Mouse (Mus musculus): Measurements from ENCODE around the gene Arsa. TPM values are rescaled to one million over a fixed set of nuclear protein-coding genes. Genes with fewer than 3 reads are reported as not detected.

Arsa gene
- 37.9 and 43.0 TPM in 2 replicates for polyA plus RNA-seq (2012; rRNA removed)

DNA sequence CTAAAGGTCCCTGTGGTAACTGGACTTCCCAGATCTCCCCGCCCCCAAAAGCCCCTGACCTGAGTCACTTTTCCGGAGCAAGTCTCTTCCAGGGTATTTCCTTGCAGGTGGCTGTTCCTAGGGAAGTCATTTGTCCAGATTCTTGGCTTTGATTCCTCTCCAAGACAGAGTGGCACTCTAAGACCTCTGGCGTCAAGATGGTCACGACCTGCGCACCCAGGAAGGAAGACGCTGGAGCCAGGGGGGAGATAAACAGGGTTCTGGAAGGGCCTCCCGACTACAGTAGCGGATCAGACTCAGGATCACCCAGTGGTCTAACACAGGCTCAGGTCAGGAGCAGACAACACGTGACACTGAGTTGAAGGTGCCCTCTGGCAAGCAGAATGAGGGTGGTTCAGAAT is at the start of gene Arsa:
TSS of gene Arsa (minus strand) at position 335 of the 401 bp plus-strand sequence.
- Histone ChIP-seq H3K27ac (ENCODE audit: control insufficient read depth, insufficient read depth, low read length) (0 out of 2 replicates have a peak within 1 kb of the TSS, but pooled peaks have one; percentile 1), H3K4me3 (ENCODE audit: control insufficient read depth, insufficient read depth, low read length) (peak within 1 kb of the TSS; percentile 85), H3K36me3 (ENCODE audit: control insufficient read depth, insufficient read depth, low read length) (no peaks in the 10 kb centered on the region), H3K27me3 (ENCODE audit: control insufficient read depth, insufficient read depth, low read length) (no peaks in the 10 kb centered on the region), H3K4me1 (replicated peaks; ENCODE audit: control insufficient read depth, insufficient read depth, low read length) (peaks cover 16% of the 10 kb centered on the region)
- TF ChIP-seq POLR2A (IDR thresholded peaks at IDR 0.05; ENCODE audit: control insufficient read depth, extremely low read depth, insufficient read depth, low read length, poor library complexity): no peak
- WGBS: 87% methylated on average over 9 of the region's 9 CpGs
- DNase-seq: no peak

DNA sequence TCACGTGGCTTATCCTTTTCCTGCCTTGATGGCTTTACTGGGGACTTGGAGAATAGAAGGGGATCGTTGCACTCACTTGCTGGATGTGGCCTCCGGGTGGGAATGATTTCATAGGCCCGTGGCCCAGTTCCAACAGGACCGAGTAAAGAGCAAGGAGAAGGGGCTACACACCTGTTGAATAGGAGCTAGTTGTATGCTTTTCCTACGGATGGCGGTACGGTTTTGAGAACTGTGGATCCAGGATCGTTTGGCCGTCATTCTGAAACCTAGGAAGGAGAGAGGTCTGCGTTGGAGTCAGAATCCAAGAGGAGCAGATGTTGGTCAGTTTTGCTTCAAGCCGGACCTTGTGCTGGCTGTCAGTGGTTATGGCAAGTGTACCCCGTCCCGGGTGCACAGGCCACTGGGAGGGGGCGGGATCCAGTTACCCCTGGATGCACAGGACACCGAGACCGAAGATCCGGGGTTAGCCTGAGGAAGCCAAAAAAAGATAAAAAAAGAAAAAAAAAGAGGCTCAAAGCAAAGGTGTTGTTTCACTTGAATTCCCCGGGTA is 49.6 kb upstream of the Arsa start:
- H3K27me3 ChIP-seq (ENCODE audit: control insufficient read depth, insufficient read depth, low read length): no peaks in the 10 kb centered on the region
- TF ChIP-seq POLR2A (IDR thresholded peaks at IDR 0.05; ENCODE audit: control insufficient read depth, extremely low read depth, insufficient read depth, low read length, poor library complexity): no peak
- TF ChIP-seq CTCF (IDR thresholded peaks at IDR 0.05; ENCODE audit: borderline replicate concordance, control insufficient read depth, extremely low read depth, insufficient read depth, low read length, poor library complexity): no peak
- no peaks in the 10 kb centered on the region for H3K4me1 ChIP-seq (replicated peaks; ENCODE audit: control insufficient read depth, insufficient read depth, low read length)
- H3K4me3 ChIP-seq (ENCODE audit: control insufficient read depth, insufficient read depth, low read length): no peak overlapping the region
- H3K36me3 ChIP-seq (ENCODE audit: control insufficient read depth, insufficient read depth, low read length): no peaks in the 10 kb centered on the region
- H3K27ac ChIP-seq (ENCODE audit: control insufficient read depth, insufficient read depth, low read length): no peak overlapping the region
- DNase-seq: no peak
- 94% methylated on average over 19 of the region's 19 CpGs for WGBS

DNA sequence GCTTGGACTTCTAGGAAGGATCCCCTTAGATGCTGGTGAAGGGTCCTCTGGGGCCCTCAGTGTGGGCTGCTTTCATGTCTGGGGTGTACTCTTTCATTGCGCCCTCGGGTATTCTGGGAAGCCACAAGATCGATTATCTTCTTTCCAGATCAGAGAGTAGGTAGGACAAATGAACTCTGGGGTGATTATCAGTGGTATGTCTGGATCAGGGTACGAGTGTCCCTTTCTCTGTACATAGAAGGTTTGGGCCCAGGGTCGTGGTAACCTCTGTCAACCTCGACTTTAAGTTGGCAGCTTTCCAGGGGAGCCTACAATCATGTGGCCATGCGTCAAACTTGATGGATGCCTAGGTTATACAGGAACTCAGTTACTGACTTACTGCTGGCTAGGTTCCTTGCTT is 48.7 kb upstream of the Arsa start:
- Histone ChIP-seq H3K36me3 (ENCODE audit: control insufficient read depth, insufficient read depth, low read length) (no peaks in the 10 kb centered on the region), H3K27me3 (ENCODE audit: control insufficient read depth, insufficient read depth, low read length) (no peaks in the 10 kb centered on the region), H3K4me3 (ENCODE audit: control insufficient read depth, insufficient read depth, low read length) (no peak overlapping the region), H3K4me1 (replicated peaks; ENCODE audit: control insufficient read depth, insufficient read depth, low read length) (no peaks in the 10 kb centered on the region), H3K27ac (ENCODE audit: control insufficient read depth, insufficient read depth, low read length) (no peak overlapping the region)
- TF ChIP-seq CTCF (IDR thresholded peaks at IDR 0.05; ENCODE audit: borderline replicate concordance, control insufficient read depth, extremely low read depth, insufficient read depth, low read length, poor library complexity): no peak
- TF ChIP-seq POLR2A (IDR thresholded peaks at IDR 0.05; ENCODE audit: control insufficient read depth, extremely low read depth, insufficient read depth, low read length, poor library complexity): no peak
- DNase-seq: no peak
- 41% methylated on average over 7 of the region's 7 CpGs for WGBS

DNA sequence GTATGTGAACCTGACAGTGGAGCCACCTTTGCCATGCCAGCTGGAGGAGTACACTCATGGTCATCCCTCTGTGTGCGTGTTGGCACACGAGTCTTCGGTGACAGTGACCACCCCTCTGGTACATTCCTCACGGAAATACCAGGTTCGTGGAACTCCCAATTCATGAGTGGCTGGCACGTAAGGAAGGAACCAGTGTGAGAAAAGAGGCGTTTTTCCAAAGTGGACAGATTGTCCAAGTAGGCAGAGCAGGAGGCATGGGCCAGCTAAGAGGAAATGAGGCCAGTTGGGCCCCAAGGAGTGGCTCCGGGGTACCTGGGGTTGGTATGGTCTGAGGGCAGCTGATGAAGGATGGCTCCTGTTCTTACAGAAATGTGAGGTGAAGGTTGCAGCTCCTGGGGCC is 48.2 kb upstream of the Arsa start:
- Histone ChIP-seq H3K27ac (ENCODE audit: control insufficient read depth, insufficient read depth, low read length) (no peak overlapping the region), H3K4me3 (ENCODE audit: control insufficient read depth, insufficient read depth, low read length) (no peak overlapping the region), H3K36me3 (ENCODE audit: control insufficient read depth, insufficient read depth, low read length) (no peaks in the 10 kb centered on the region), H3K27me3 (ENCODE audit: control insufficient read depth, insufficient read depth, low read length) (no peaks in the 10 kb centered on the region), H3K4me1 (replicated peaks; ENCODE audit: control insufficient read depth, insufficient read depth, low read length) (no peaks in the 10 kb centered on the region)
- WGBS: 97% methylated on average over 8 of the region's 8 CpGs
- TF ChIP-seq CTCF (IDR thresholded peaks at IDR 0.05; ENCODE audit: borderline replicate concordance, control insufficient read depth, extremely low read depth, insufficient read depth, low read length, poor library complexity): no peak
- TF ChIP-seq POLR2A (IDR thresholded peaks at IDR 0.05; ENCODE audit: control insufficient read depth, extremely low read depth, insufficient read depth, low read length, poor library complexity): no peak
- DNase-seq: no peak

DNA sequence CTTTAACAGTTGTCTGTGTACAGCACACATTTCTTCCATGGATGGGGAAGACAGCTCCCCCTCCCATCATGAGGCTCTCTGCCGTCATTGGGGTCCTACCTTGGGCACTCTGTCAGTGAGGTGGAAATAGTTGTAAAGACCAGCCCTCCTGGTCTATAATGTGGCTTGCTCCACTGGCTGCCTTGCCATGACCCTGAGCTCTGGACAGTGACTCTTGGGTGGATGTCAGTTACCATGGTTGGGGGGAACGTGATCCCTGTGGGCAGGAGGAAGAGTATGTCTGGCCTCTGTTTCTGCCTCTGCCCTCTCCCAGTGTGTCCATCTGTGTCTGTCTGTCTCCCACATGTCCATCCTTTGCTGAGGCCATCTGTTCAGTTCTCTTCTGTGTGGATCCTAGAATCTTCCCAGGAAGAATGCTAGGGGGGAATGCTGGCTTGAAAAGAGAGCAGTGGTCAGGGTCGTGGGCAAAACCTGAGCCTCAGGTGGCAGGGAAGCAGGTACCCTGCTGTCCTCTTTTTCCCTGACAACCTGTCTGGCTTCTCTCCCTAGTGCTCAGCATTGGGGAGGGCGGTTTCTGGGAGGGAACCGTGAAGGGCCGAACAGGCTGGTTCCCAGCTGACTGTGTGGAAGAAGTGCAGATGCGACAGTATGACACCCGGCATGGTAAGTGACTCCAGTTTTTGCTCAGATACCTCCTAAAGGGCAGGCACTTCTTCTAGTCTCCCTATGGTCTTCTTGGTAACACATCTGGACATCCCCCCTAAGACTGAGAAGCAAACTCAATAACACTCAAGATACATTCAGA is 47.6 kb upstream of the Arsa start:
- 93% methylated on average over 8 of the region's 8 CpGs for WGBS
- DNase-seq: no peak

DNA sequence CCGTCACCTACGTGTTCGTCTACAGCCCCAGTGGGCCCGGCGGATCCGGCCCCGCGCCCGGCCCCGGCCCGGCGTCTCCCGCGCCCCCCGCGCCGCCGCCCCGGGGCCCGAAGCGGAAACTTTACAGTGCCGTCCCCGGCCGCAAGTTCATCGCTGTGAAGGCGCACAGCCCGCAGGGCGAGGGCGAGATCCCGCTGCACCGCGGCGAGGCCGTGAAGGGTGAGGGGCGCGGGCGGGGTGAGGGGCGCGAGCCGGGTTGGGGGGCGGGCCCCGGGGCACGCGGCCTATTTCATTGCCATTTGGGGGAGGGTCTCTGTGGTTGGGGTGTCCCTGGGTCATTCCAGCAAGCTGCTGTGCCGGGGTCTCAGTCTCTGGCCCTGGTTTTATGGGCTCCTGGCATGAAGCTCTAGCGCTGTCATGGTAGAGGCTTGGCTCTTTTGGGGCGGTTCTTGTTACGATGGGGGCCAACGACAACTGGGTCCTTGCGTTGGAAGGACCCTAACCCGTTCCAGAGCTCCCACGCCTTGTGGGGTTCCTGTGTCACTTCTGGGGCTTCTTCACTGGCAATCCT is 46.9 kb upstream of the Arsa start:
- Histone ChIP-seq H3K36me3 (ENCODE audit: control insufficient read depth, insufficient read depth, low read length) (no peaks in the 10 kb centered on the region), H3K27ac (ENCODE audit: control insufficient read depth, insufficient read depth, low read length) (no peak overlapping the region), H3K4me3 (ENCODE audit: control insufficient read depth, insufficient read depth, low read length) (no peak overlapping the region), H3K4me1 (replicated peaks; ENCODE audit: control insufficient read depth, insufficient read depth, low read length) (no peaks in the 10 kb centered on the region), H3K27me3 (ENCODE audit: control insufficient read depth, insufficient read depth, low read length) (no peaks in the 10 kb centered on the region)
- DNase-seq: no peak
- WGBS: 90% methylated on average over 52 of the region's 52 CpGs
- TF ChIP-seq CTCF (IDR thresholded peaks at IDR 0.05; ENCODE audit: borderline replicate concordance, control insufficient read depth, extremely low read depth, insufficient read depth, low read length, poor library complexity) (no peak), POLR2A (IDR thresholded peaks at IDR 0.05; ENCODE audit: control insufficient read depth, extremely low read depth, insufficient read depth, low read length, poor library complexity) (no peak)

More for the DNA sequence above, 47.6 kb upstream of the Arsa start:
- Histone ChIP-seq H3K27ac (ENCODE audit: control insufficient read depth, insufficient read depth, low read length) (no peak overlapping the region), H3K27me3 (ENCODE audit: control insufficient read depth, insufficient read depth, low read length) (no peaks in the 10 kb centered on the region), H3K36me3 (ENCODE audit: control insufficient read depth, insufficient read depth, low read length) (no peaks in the 10 kb centered on the region), H3K4me3 (ENCODE audit: control insufficient read depth, insufficient read depth, low read length) (no peak overlapping the region), H3K4me1 (replicated peaks; ENCODE audit: control insufficient read depth, insufficient read depth, low read length) (no peaks in the 10 kb centered on the region)
- TF ChIP-seq CTCF (IDR thresholded peaks at IDR 0.05; ENCODE audit: borderline replicate concordance, control insufficient read depth, extremely low read depth, insufficient read depth, low read length, poor library complexity): no peak
- TF ChIP-seq POLR2A (IDR thresholded peaks at IDR 0.05; ENCODE audit: control insufficient read depth, extremely low read depth, insufficient read depth, low read length, poor library complexity): no peak

Measured in thymus, adult 2 months (tissue).